ENCODE assay signal across 8 mouse cellular contexts in the genomic region with DNA sequence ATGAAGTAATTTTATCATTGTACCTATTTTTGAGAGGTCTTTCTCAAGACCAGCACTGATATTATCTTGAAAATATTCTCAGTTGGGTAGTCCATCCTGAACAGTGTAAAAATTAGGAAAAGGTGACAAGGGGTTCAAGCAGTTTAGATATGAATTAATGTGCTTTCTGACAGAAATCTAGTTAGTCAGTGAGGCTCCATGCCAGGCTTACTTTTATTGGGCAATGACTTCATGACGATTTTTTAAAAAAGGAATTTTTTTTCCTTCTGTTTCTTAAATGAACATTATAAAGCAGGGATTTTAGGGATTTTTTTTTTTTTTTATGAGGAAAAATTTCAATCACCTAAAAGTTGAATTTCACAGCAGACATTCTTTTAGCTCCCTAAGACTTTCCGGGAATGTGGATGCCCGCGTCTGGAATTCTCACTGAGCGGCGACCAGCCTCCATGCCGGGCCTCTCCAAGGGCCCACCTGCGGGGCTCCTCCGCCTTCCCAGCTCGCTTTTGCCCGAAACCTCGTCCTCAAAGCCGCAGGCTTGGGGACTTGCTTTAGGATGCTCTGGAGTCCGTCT. TPM values are rescaled to one million over a fixed set of nuclear protein-coding genes. Genes with fewer than 3 reads are reported as not detected.
A peak's percentile ranks its signal among the peaks of the same experiment; 100 is the strongest.
DNase-seq lines count a peak whose midpoint lies in the region; ATAC-seq and TF ChIP-seq lines count a peak whose summit lies in the region.

No protein-coding gene starts in this region.

- no peaks in the 10 kb centered on the region for H3K9me3 ChIP-seq in heart, embryonic 13.5 days
- H3K9me3 ChIP-seq in MEL (replicated peaks; ENCODE audit: insufficient read depth, low read length) = no peaks in the 10 kb centered on the region
- no peaks in the 10 kb centered on the region for H3K9me3 ChIP-seq in forebrain, embryonic 16.5 days (ENCODE audit: control insufficient read depth, low read length)
- no peaks in the 10 kb centered on the region for H3K9me3 ChIP-seq in lung, postnatal 0 days (ENCODE audit: low read length)

- no peaks in the 10 kb centered on the region for H3K36me3 ChIP-seq in heart, embryonic 13.5 days
- H3K36me3 ChIP-seq in MEL (ENCODE audit: control insufficient read depth in 1 of 2, insufficient read depth in 2 of 2, low read length in 2 of 2) = peaks cover 1 to 40% of the 10 kb centered on the region in 2 experiments; a peak in 2 of 4 replicates
- no peaks in the 10 kb centered on the region for H3K36me3 ChIP-seq in forebrain, embryonic 16.5 days (ENCODE audit: control insufficient read depth, insufficient read depth)
- H3K36me3 ChIP-seq in lung, postnatal 0 days (ENCODE audit: insufficient read depth, low read length) = no peaks in the 10 kb centered on the region

- ATAC-seq in heart, embryonic 13.5 days (ENCODE audit: extremely low read depth, insufficient number of reproducible peaks, low FRiP score, low TSS enrichment) = 0 out of 2 replicates have a peak, but pooled peaks have one; percentile 17
- ATAC-seq in forebrain, embryonic 16.5 days = no peak; the same call in 1 of the 2 replicates
- ATAC-seq in lung, postnatal 0 days = no peak
- no peak for ATAC-seq in inflammation-experienced regulatory T-cells, adult 6 months

- peak overlapping the region; percentile 100 for H3K27ac ChIP-seq in heart, embryonic 13.5 days (replicated peaks)
- H3K27ac ChIP-seq in MEL (ENCODE audit: control insufficient read depth, low read depth, low read length) = peak overlapping the region; percentile 89
- peak overlapping the region; percentile 100 for H3K27ac ChIP-seq in forebrain, embryonic 16.5 days (ENCODE audit: low read length)
- peak overlapping the region; percentile 100 for H3K27ac ChIP-seq in lung, postnatal 0 days (ENCODE audit: low read length)

- peak overlapping the region; percentile 99 for H3K9ac ChIP-seq in heart, embryonic 13.5 days
- H3K9ac ChIP-seq in MEL (ENCODE audit: control insufficient read depth, low read depth, low read length, poor library complexity, severe bottlenecking) = peak overlapping the region; percentile 77
- peak overlapping the region; percentile 99 for H3K9ac ChIP-seq in forebrain, embryonic 16.5 days (replicated peaks; ENCODE audit: low read depth, low read length)
- peak overlapping the region; percentile 99 for H3K9ac ChIP-seq in lung, postnatal 0 days (replicated peaks; ENCODE audit: low read depth)

- no peak for TF ChIP-seq CTCF in MEL (IDR thresholded peaks at IDR 0.05 in 2 of 3, conservative IDR thresholded peaks at IDR 0.05 in 1 of 3; ENCODE audit: control insufficient read depth in 1 of 3, insufficient read depth in 1 of 3, low read depth in 2 of 3, low read length in 3 of 3, poor library complexity in 1 of 3, severe bottlenecking in 1 of 3)
- TF ChIP-seq CTCF in lung, postnatal 0 days (IDR thresholded peaks at IDR 0.05) = no peak

- intact Hi-C loops in heart, postnatal 14 days (cut with DNase I) = no loop called here

- no peak for TF ChIP-seq EP300 in MEL (IDR thresholded peaks at IDR 0.05; ENCODE audit: low read depth in 1 of 2, low read length in 2 of 2)
- TF ChIP-seq EP300 in lung, postnatal 0 days (IDR thresholded peaks at IDR 0.05) = no peak

- TF ChIP-seq RAD21 in MEL (IDR thresholded peaks at IDR 0.05; ENCODE audit: low read depth, low read length) = no peak

- under 1% methylated on average over 14 of the region's 14 CpGs for WGBS in heart, embryonic 13.5 days
- under 1% methylated on average over 14 of the region's 14 CpGs for WGBS in forebrain, embryonic 16.5 days
- WGBS in lung, postnatal 0 days = 1% methylated on average over 14 of the region's 14 CpGs

- H3K4me2 ChIP-seq in heart, embryonic 13.5 days = peak overlapping the region; percentile 81
- peak overlapping the region; percentile 74 for H3K4me2 ChIP-seq in forebrain, embryonic 16.5 days (ENCODE audit: low read length)
- H3K4me2 ChIP-seq in lung, postnatal 0 days (replicated peaks; ENCODE audit: low read depth, low read length) = peak overlapping the region; percentile 69

- H3K4me3 ChIP-seq in heart, embryonic 13.5 days = peak overlapping the region; percentile 92
- peak overlapping the region; percentile 65 to 95 for H3K4me3 ChIP-seq in MEL (ENCODE audit: control insufficient read depth in 1 of 2, insufficient read depth in 1 of 2, low read depth in 2 of 2, low read length in 2 of 2)
- H3K4me3 ChIP-seq in forebrain, embryonic 16.5 days (replicated peaks; ENCODE audit: low read length) = peak overlapping the region; percentile 89
- peak overlapping the region; percentile 81 for H3K4me3 ChIP-seq in lung, postnatal 0 days (ENCODE audit: low read depth, low read length)

- DNase-seq in heart, postnatal 14 days = no peak
- peak; percentile 60 for DNase-seq in MEL (ENCODE audit: low read depth, low spot score)
- peak; percentile 34 for DNase-seq in lung, postnatal 0 days (ENCODE audit: low spot score)
- no peak for DNase-seq in ovary, adult 18-20 months (ENCODE audit: low spot score)
- DNase-seq in layer of hippocampus, adult 11-12 months (ENCODE audit: low spot score) = no peak

- H3K79me2 ChIP-seq in MEL (ENCODE audit: control insufficient read depth, insufficient read depth, low read length, poor library complexity) = peaks cover 41% of the 10 kb centered on the region

- H3K4me1 ChIP-seq in heart, embryonic 13.5 days = peaks cover 32% of the 10 kb centered on the region
- H3K4me1 ChIP-seq in MEL (ENCODE audit: control insufficient read depth in 1 of 2, insufficient read depth in 2 of 2, low read length in 2 of 2) = peaks cover 13 to 19% of the 10 kb centered on the region in 2 experiments
- H3K4me1 ChIP-seq in forebrain, embryonic 16.5 days (replicated peaks; ENCODE audit: control insufficient read depth, insufficient read depth, low read length) = peaks cover 23% of the 10 kb centered on the region
- 0 out of 2 replicates have a peak, but pooled peaks cover 3% of the 10 kb centered on the region for H3K4me1 ChIP-seq in lung, postnatal 0 days (ENCODE audit: insufficient read depth, low read depth, low read length)

- H3K27me3 ChIP-seq in heart, embryonic 13.5 days (replicated peaks) = no peaks in the 10 kb centered on the region
- H3K27me3 ChIP-seq in MEL (ENCODE audit: control insufficient read depth in 1 of 2, insufficient read depth in 2 of 2, low read length in 2 of 2) = no peaks in the 10 kb centered on the region
- H3K27me3 ChIP-seq in forebrain, embryonic 16.5 days (replicated peaks; ENCODE audit: control insufficient read depth, insufficient read depth, low read length) = no peaks in the 10 kb centered on the region
- no peaks in the 10 kb centered on the region for H3K27me3 ChIP-seq in lung, postnatal 0 days (replicated peaks; ENCODE audit: insufficient read depth, low read length)

- no peak for TF ChIP-seq POLR2A in MEL (IDR thresholded peaks at IDR 0.05; ENCODE audit: control insufficient read depth in 1 of 2, insufficient read depth in 1 of 2, low read depth in 1 of 2, low read length in 2 of 2, poor library complexity in 1 of 2)

TF ChIP-seq in MEL, 35 proteins besides CTCF, POLR2A, EP300 and RAD21:
- TF ChIP-seq MAZ (IDR thresholded peaks at IDR 0.05; ENCODE audit: low read depth, low read length) = 0 out of 2 replicates have a peak, but pooled peaks have one; percentile 45
- 0 out of 2 replicates have a peak, but pooled peaks have one; percentile 4 for TF ChIP-seq ETS1 (IDR thresholded peaks at IDR 0.05; ENCODE audit: low read depth, low read length)
- no peak for TF ChIP-seq ZKSCAN1 (IDR thresholded peaks at IDR 0.05; ENCODE audit: low read depth, low read length)
- TF ChIP-seq KAT2A (conservative IDR thresholded peaks at IDR 0.05; ENCODE audit: low read depth, low read length) = no peak
- peak; percentile 76; the same call in 1 of the 2 replicates for TF ChIP-seq CHD1 (IDR thresholded peaks at IDR 0.05; ENCODE audit: low read depth, low read length)
- TF ChIP-seq MYC (IDR thresholded peaks at IDR 0.05; ENCODE audit: low read depth, low read length) = 0 out of 2 replicates have a peak, but pooled peaks have one; percentile 62
- peak; percentile 45; the same call in 1 of the 2 replicates for TF ChIP-seq ZNF384 (IDR thresholded peaks at IDR 0.05; ENCODE audit: low read depth, low read length)

RNA-seq across cellular contexts. Expression of a gene that starts 0.7 kb away (rescaled TPM):
- polyA plus RNA-seq in heart, embryonic 13.5 days (2015; fragmentation: Nextera tagmentation; extraction: Ambion mirVana) = 8.8 and 8.9 TPM in 2 replicates
- 10 to 100 TPM; 33.7 to 39.7 TPM for total RNA-seq in heart, postnatal 14 days (2021)
- 14.6 and 21.8 TPM in 2 replicates for total RNA-seq in MEL (2012; rRNA removed)
- polyA plus RNA-seq in MEL (2012; ENCODE audit: insufficient read depth in 1 of 2, insufficient read length in 2 of 2, low read depth in 1 of 2, low replicate concordance in 2 of 2, missing spikeins in 1 of 2) = 10 to 100 TPM in 1 of 2 experiments, not detected in 1; 60.3 TPM
- 18.8 and 19.2 TPM in 2 replicates for polyA plus RNA-seq in forebrain, embryonic 16.5 days (2015; fragmentation: Nextera tagmentation; extraction: Ambion mirVana)
- 7.4 and 8.6 TPM in 2 replicates for polyA plus RNA-seq in lung, postnatal 0 days (2015; fragmentation: Nextera tagmentation; extraction: Ambion mirVana)
- 10 to 100 TPM in 2 of 3 experiments, 1 to 10 TPM in 1; 9.1 to 14.9 (median 13.9) TPM for polyA plus RNA-seq in inflammation-experienced regulatory T-cells, adult 6 months (2017; shearing (Covaris generic))

Comparison
In these comparisons a context has a peak if more than half of its experiments do, and no peak if none do; other contexts are left out.
1. DNase-seq: peak in MEL (single experiment) and lung, postnatal 0 days (single experiment); none in heart, postnatal 14 days (0 of 2), ovary, adult 18-20 months (single experiment) and layer of hippocampus, adult 11-12 months (single experiment).
2. Peak in every context shown above with its lines, with median percentiles within 50 percentile points of each other: H3K27ac ChIP-seq, H3K4me2 ChIP-seq, H3K4me3 ChIP-seq and H3K9ac ChIP-seq.